Mouse (Mus musculus): Measurements from ENCODE around the gene Ucp2. TPM values are rescaled to one million over a fixed set of nuclear protein-coding genes. Genes with fewer than 3 reads are reported as not detected.
A peak's percentile ranks its signal among the peaks of the same experiment; 100 is the strongest.

Ucp2 gene
- polyA plus RNA-seq (2016; fragmentation: Nextera tagmentation; extraction: Ambion mirVana) = 98.8 and 126 TPM in 2 replicates

- Histone ChIP-seq H3K4me1 (peaks cover 58% of the 10 kb centered on the region), H3K27ac (peak within 1 kb of the TSS; percentile 88), H3K4me3 (peak within 1 kb of the TSS; percentile 67), H3K27me3 (ENCODE audit: low read depth, poor library complexity, severe bottlenecking) (peaks cover 15% of the 10 kb centered on the region), H3K36me3 (peaks cover 20% of the 10 kb centered on the region), H3K9me3 (replicated peaks) (no peaks in the 10 kb centered on the region)
- peak; percentile 85 for DNase-seq (ENCODE audit: low spot score)
- 1% methylated on average over 27 of the region's 27 CpGs for WGBS
These were observed at the start of gene Ucp2 for GRCm38 (mm10) chr7:100493117-100493483. Gene Ucp2, plus strand, starts transcription at chr7:100493337.

GRCm38 (mm10) chr7:100443728-100444127 lies 49.4 kb upstream of the Ucp2 start:
- Histone ChIP-seq H3K9me3 (replicated peaks) (no peaks in the 10 kb centered on the region), H3K4me1 (no peaks in the 10 kb centered on the region), H3K36me3 (peaks cover 94% of the 10 kb centered on the region), H3K27me3 (ENCODE audit: low read depth, poor library complexity, severe bottlenecking) (no peaks in the 10 kb centered on the region), H3K4me3 (no peak overlapping the region), H3K27ac (no peak overlapping the region)
- DNase-seq (ENCODE audit: low spot score) = no peak
- WGBS = 89% methylated on average over 4 of the region's 4 CpGs

DNA sequence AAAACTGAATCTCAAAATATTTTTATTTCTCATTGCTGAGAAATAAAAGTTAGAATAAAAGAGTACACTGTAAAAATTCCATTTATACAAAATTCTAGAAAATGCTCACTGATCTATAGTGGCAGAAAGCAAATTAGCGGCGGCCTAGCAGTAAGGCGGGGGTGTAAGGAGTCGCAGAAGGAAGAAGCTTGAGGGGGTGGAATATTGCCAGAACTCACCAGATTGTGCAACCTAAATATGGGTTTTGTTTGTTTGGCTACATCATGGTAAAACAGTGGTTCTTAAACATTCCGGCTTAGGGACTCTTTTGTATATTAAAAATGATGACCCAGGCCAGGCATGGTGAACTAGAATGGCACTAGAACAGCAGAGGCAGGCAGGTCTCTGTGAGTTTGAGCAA lies 46.9 kb upstream of the Ucp2 start:
- no peaks in the 10 kb centered on the region for H3K27me3 ChIP-seq (ENCODE audit: low read depth, poor library complexity, severe bottlenecking)
- H3K36me3 ChIP-seq = peaks cover 97% of the 10 kb centered on the region
- H3K9me3 ChIP-seq (replicated peaks) = no peaks in the 10 kb centered on the region
- no peaks in the 10 kb centered on the region for H3K4me1 ChIP-seq
- WGBS = 98% methylated on average over 5 of the region's 5 CpGs
- no peak for DNase-seq (ENCODE audit: low spot score)
- no peak overlapping the region for H3K27ac ChIP-seq
- H3K4me3 ChIP-seq = no peak overlapping the region

DNA sequence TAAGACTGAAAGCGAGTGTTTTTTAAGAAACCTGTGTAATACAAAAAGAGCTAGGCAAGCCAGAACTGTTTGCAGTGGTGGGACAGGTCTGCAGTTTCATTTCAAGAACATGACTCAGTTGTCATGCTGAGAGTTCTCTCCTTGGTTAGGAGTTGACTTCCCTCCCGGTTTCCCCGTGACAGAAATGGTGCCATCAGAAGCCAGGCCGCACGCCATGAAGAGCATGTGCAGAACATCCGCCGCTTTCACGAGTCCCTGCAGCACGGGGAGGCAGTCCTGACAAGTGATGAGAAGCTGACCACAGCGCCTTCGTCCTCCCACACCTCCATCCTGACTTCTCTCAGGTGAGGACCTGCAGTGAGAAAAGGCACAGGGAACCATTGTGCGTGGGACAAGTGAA lies 44.6 kb upstream of the Ucp2 start:
- Histone ChIP-seq H3K4me1 (no peaks in the 10 kb centered on the region), H3K4me3 (no peak overlapping the region), H3K36me3 (peaks cover 97% of the 10 kb centered on the region), H3K9me3 (replicated peaks) (no peaks in the 10 kb centered on the region), H3K27me3 (ENCODE audit: low read depth, poor library complexity, severe bottlenecking) (no peaks in the 10 kb centered on the region), H3K27ac (no peak overlapping the region)
- 96% methylated on average over 12 of the region's 12 CpGs for WGBS
- DNase-seq (ENCODE audit: low spot score) = no peak

DNA sequence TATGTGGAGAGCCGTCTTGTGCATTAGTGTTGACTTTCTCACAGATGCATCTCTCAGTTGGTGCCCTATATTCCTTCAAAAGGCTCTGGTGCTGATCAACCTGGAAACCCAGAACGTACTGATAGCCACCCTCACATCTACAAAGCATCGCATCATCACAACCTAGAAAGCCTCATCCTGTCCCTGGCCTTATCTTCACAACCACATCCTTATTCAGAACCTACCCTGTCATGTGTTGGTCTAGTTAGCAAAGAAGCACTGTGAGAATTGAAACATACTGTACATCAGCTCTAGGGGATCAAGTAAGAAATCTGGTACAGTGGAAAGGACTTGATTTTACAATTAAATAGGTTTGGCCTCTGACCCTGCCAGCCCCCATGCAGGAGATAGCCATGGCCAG lies 44.2 kb upstream of the Ucp2 start:
- Histone ChIP-seq H3K27ac (no peak overlapping the region), H3K9me3 (replicated peaks) (no peaks in the 10 kb centered on the region), H3K4me3 (no peak overlapping the region), H3K36me3 (peaks cover 97% of the 10 kb centered on the region), H3K27me3 (ENCODE audit: low read depth, poor library complexity, severe bottlenecking) (no peaks in the 10 kb centered on the region), H3K4me1 (no peaks in the 10 kb centered on the region)
- DNase-seq (ENCODE audit: low spot score) = no peak
- 97% methylated on average over 3 of the region's 3 CpGs for WGBS

- WGBS = 95% methylated on average over 1 of the region's 1 CpGs
- H3K36me3 ChIP-seq = peaks cover 95% of the 10 kb centered on the region
- no peaks in the 10 kb centered on the region for H3K9me3 ChIP-seq (replicated peaks)
- H3K27me3 ChIP-seq (ENCODE audit: low read depth, poor library complexity, severe bottlenecking) = no peaks in the 10 kb centered on the region
- no peak overlapping the region for H3K4me3 ChIP-seq
- no peak overlapping the region for H3K27ac ChIP-seq
- DNase-seq (ENCODE audit: low spot score) = no peak
- no peaks in the 10 kb centered on the region for H3K4me1 ChIP-seq
These were observed 35.0 kb upstream of the Ucp2 start for GRCm38 (mm10) chr7:100458153-100458552.

DNA sequence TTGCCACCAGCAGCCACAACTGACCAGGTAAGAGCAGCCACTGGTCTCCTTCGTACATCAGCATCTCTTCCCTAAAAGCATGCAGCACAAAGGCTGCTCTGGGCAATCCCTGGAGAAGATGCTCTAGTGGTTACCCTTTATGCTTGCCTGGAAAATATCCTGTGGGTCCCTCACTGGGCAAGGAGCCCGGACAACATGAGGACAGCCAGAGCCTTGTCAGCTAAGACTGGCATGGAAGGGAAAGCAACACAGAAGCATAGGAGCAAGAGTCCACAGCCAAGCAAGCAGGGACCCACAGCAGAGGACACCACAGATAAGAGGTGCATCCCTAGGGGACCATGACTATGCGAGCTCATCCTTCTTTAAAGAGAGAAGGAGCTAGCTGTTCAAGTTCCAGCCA lies 33.3 kb upstream of the Ucp2 start:
- H3K4me3 ChIP-seq = no peak overlapping the region
- peaks cover 95% of the 10 kb centered on the region for H3K36me3 ChIP-seq
- H3K9me3 ChIP-seq (replicated peaks) = no peaks in the 10 kb centered on the region
- H3K4me1 ChIP-seq = no peaks in the 10 kb centered on the region
- WGBS = 90% methylated on average over 3 of the region's 3 CpGs
- no peaks in the 10 kb centered on the region for H3K27me3 ChIP-seq (ENCODE audit: low read depth, poor library complexity, severe bottlenecking)
- no peak overlapping the region for H3K27ac ChIP-seq
- no peak for DNase-seq (ENCODE audit: low spot score)

DNA sequence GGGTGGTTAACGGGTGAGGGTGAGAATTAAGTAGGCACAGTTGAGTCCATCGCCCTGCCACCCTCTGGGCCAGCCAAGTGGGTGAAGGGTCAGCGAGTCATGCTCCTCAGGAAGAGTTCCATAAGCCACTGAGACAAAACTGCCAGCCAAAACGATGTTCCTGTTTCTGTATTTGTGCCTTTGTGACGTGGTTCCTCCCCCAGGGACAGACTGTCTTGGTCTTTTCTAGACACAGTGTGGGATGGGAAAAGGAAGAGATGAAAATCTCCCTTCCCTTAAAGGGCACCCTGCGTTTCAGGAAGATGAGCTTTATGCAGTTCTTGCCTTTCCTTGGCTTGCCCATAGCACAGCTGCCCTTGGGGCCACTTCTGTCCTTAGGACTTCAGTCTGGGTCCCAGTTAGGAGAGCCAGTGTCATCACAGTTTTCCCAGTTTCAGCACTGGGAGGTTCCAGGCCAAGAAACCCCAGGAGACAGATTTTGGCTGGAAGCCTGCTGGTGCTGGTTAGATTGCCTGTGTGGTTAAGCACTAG lies 31.5 kb upstream of the Ucp2 start:
- WGBS = 88% methylated on average over 6 of the region's 6 CpGs
- no peak overlapping the region for H3K4me3 ChIP-seq
- no peak overlapping the region for H3K27ac ChIP-seq
- DNase-seq (ENCODE audit: low spot score) = no peak
- no peaks in the 10 kb centered on the region for H3K9me3 ChIP-seq (replicated peaks)
- H3K27me3 ChIP-seq (ENCODE audit: low read depth, poor library complexity, severe bottlenecking) = no peaks in the 10 kb centered on the region
- peaks cover 94% of the 10 kb centered on the region for H3K36me3 ChIP-seq
- H3K4me1 ChIP-seq = peaks cover 4% of the 10 kb centered on the region; the same call in 1 of the 2 replicates

GRCm38 (mm10) chr7:100463194-100463593 lies 29.9 kb upstream of the Ucp2 start:
- peaks cover 94% of the 10 kb centered on the region for H3K36me3 ChIP-seq

GRCm38 (mm10) chr7:100463757-100464156 lies 29.4 kb upstream of the Ucp2 start:
- 83% methylated on average over 10 of the region's 10 CpGs for WGBS
- H3K27ac ChIP-seq = no peak overlapping the region
- peaks cover 96% of the 10 kb centered on the region for H3K36me3 ChIP-seq
- H3K4me1 ChIP-seq = peaks cover 4% of the 10 kb centered on the region; the same call in 1 of the 2 replicates
- H3K27me3 ChIP-seq (ENCODE audit: low read depth, poor library complexity, severe bottlenecking) = no peaks in the 10 kb centered on the region
- no peaks in the 10 kb centered on the region for H3K9me3 ChIP-seq (replicated peaks)
- no peak for DNase-seq (ENCODE audit: low spot score)
- H3K4me3 ChIP-seq = no peak overlapping the region

More at GRCm38 (mm10) chr7:100463194-100463593, 29.9 kb upstream of the Ucp2 start:
- Histone ChIP-seq H3K27me3 (ENCODE audit: low read depth, poor library complexity, severe bottlenecking) (no peaks in the 10 kb centered on the region), H3K27ac (no peak overlapping the region), H3K4me3 (no peak overlapping the region), H3K4me1 (peaks cover 4% of the 10 kb centered on the region; the same call in 1 of the 2 replicates), H3K9me3 (replicated peaks) (no peaks in the 10 kb centered on the region)
- no peak for DNase-seq (ENCODE audit: low spot score)
- WGBS = 81% methylated on average over 9 of the region's 9 CpGs

GRCm38 (mm10) chr7:100464248-100464647 lies 28.9 kb upstream of the Ucp2 start:
- H3K4me3 ChIP-seq = no peak overlapping the region
- WGBS = 88% methylated on average over 7 of the region's 7 CpGs
- no peaks in the 10 kb centered on the region for H3K27me3 ChIP-seq (ENCODE audit: low read depth, poor library complexity, severe bottlenecking)
- no peaks in the 10 kb centered on the region for H3K9me3 ChIP-seq (replicated peaks)
- H3K36me3 ChIP-seq = peaks cover 96% of the 10 kb centered on the region
- H3K27ac ChIP-seq = no peak overlapping the region
- H3K4me1 ChIP-seq = peaks cover 4% of the 10 kb centered on the region; the same call in 1 of the 2 replicates
- no peak for DNase-seq (ENCODE audit: low spot score)

DNA sequence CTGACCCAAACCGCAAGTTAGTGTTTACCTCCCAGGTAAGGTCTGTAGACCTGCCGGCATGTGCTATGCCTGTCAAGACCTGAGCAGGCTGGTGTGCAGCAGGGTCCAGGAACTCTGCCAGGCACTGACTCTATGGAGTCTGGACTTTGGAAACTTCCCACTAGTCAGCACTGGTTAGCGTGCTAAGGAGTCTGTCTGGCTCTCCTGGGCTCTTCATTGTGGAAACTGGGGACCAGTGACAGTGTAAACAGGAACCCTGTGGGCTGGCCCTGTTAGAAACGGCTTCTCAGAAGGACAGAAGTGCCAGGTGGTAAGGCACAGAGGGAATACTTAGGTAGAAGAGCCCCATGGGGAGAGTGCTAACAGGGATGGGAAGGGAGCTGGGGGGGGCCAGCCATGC lies 27.9 kb upstream of the Ucp2 start:
- peaks cover 4% of the 10 kb centered on the region; the same call in 1 of the 2 replicates for H3K4me1 ChIP-seq
- no peak for DNase-seq (ENCODE audit: low spot score)
- no peaks in the 10 kb centered on the region for H3K9me3 ChIP-seq (replicated peaks)
- H3K27ac ChIP-seq = peak overlapping the region; percentile 7; the same call in 1 of the 2 replicates
- no peaks in the 10 kb centered on the region for H3K27me3 ChIP-seq (ENCODE audit: low read depth, poor library complexity, severe bottlenecking)
- 83% methylated on average over 4 of the region's 4 CpGs for WGBS
- H3K4me3 ChIP-seq = no peak overlapping the region
- peaks cover 95% of the 10 kb centered on the region for H3K36me3 ChIP-seq

GRCm38 (mm10) chr7:100465656-100466309 lies 27.4 kb upstream of the Ucp2 start:
- WGBS = 72% methylated on average over 5 of the region's 5 CpGs
- Histone ChIP-seq H3K27ac (peak overlapping the region; percentile 7; the same call in 1 of the 2 replicates), H3K27me3 (ENCODE audit: low read depth, poor library complexity, severe bottlenecking) (no peaks in the 10 kb centered on the region), H3K4me3 (no peak overlapping the region), H3K36me3 (peaks cover 95% of the 10 kb centered on the region), H3K4me1 (peaks cover 4% of the 10 kb centered on the region; the same call in 1 of the 2 replicates), H3K9me3 (replicated peaks) (no peaks in the 10 kb centered on the region)
- no peak for DNase-seq (ENCODE audit: low spot score)
